Mouse (Mus musculus) lung, embryonic 15.5 days (tissue): ENCODE measurements around the gene Smim24. TPM values are rescaled to one million over a fixed set of nuclear protein-coding genes. Genes with fewer than 3 reads are reported as not detected.

Experiments
- ATAC-seq: fragments of 200-750 bp; cut with Nextera tagmentation; 2 replicates; pipeline ENCODE4 v1.8.0; 2017; ENCODE audit warnings: moderate number of reproducible peaks, borderline replicate concordance; ENCODE audit not compliant: low FRiP score, low TSS enrichment; ENCODE audit errors: extremely low read depth
- H3K27ac ChIP-seq: fragments of 300-500 bp; sonication (generic); 2 replicates; pipeline ENCODE4 v1.5.1; 2015; ENCODE audit warnings: moderate library complexity, mild to moderate bottlenecking, inconsistent platforms
- H3K27me3 ChIP-seq: fragments of 300-500 bp; sonication (generic); 2 replicates; pipeline ENCODE4 v1.6.1; 2015; ENCODE audit warnings: inconsistent platforms
- H3K36me3 ChIP-seq: fragments of 300-500 bp; sonication (generic); 2 replicates; pipeline ENCODE4 v1.6.1; 2015; ENCODE audit warnings: inconsistent platforms
- H3K4me1 ChIP-seq: fragments of 300-500 bp; sonication (generic); 2 replicates; pipeline ENCODE4 v1.6.1; 2015; ENCODE audit warnings: inconsistent platforms
- H3K4me2 ChIP-seq: fragments of 300-500 bp; sonication (generic); 2 replicates; pipeline ENCODE4 v1.6.1; 2015; ENCODE audit warnings: inconsistent platforms, mild to moderate bottlenecking, moderate library complexity
- H3K4me3 ChIP-seq: fragments of 300-500 bp; sonication (generic); 2 replicates; pipeline ENCODE4 v1.5.1; 2015; ENCODE audit warnings: mild to moderate bottlenecking, inconsistent platforms
- H3K9ac ChIP-seq: fragments of 300-500 bp; sonication (generic); 2 replicates; pipeline ENCODE4 v1.6.1; 2015; ENCODE audit warnings: inconsistent platforms
- H3K9me3 ChIP-seq: fragments of 300-500 bp; sonication (generic); 2 replicates; pipeline ENCODE4 v1.6.1; 2016; ENCODE audit warnings: inconsistent platforms
- WGBS: fragments of 180-500 bp; shearing (Covaris S2); methylation state at CpG from one replicate; pipeline ENCODE4 v1.1.7; 2015; 5-methylcytosine and 5-hydroxymethylcytosine counted together
- polyA plus RNA-seq: library from polyadenylated mRNA; unstranded; fragments of >200 nt; fragmentation: Nextera tagmentation; extraction: Ambion mirVana; gene quantifications from 2 replicates; pipeline ENCODE4 v1.2.1, GENCODE M21; 2015

The Smim24 gene
- polyA plus RNA-seq, 1 experiment from 2014 or later, result 4.4 TPM

- H3K4me3 ChIP-seq, result peak overlapping the region; percentile 87
- WGBS, result 53% methylated on average over 12 of the region's 12 CpGs
- H3K4me1 ChIP-seq, result peaks cover 43% of the 10 kb centered on the region
- H3K4me2 ChIP-seq, result peak overlapping the region; percentile 99
- H3K36me3 ChIP-seq, result no peaks in the 10 kb centered on the region; the same call in 1 of the 2 replicates
- H3K9me3 ChIP-seq, result no peaks in the 10 kb centered on the region
- ATAC-seq, result no peak
- H3K27me3 ChIP-seq, result no peaks in the 10 kb centered on the region
- H3K27ac ChIP-seq, result peak overlapping the region; percentile 6; the same call in 1 of the 2 replicates
- H3K9ac ChIP-seq, result peak overlapping the region; percentile 77; the same call in 1 of the 2 replicates
These were observed 36.4 kb upstream of the Smim24 start for GRCm38 (mm10) chr10:81356352-81356990.

- Histone ChIP-seq H3K4me1 (peaks cover 50% of the 10 kb centered on the region), H3K4me3 (peak within 1 kb of the TSS; percentile 87), H3K9ac (peak within 1 kb of the TSS; percentile 77), H3K27ac (peak within 1 kb of the TSS; percentile 73), H3K4me2 (peak within 1 kb of the TSS; percentile 99), H3K9me3 (no peaks in the 10 kb centered on the region), H3K36me3 (no peaks in the 10 kb centered on the region; the same call in 1 of the 2 replicates), H3K27me3 (no peaks in the 10 kb centered on the region)
- ATAC-seq, result peak; percentile 84
- 2% methylated on average over 79 of the region's 79 CpGs for WGBS
These were observed 35.6 kb upstream of the Smim24 start, which contains the start of gene Mfsd12 for GRCm38 (mm10) chr10:81356991-81357844. Gene Mfsd12, plus strand, starts transcription at chr10:81357491.

DNA sequence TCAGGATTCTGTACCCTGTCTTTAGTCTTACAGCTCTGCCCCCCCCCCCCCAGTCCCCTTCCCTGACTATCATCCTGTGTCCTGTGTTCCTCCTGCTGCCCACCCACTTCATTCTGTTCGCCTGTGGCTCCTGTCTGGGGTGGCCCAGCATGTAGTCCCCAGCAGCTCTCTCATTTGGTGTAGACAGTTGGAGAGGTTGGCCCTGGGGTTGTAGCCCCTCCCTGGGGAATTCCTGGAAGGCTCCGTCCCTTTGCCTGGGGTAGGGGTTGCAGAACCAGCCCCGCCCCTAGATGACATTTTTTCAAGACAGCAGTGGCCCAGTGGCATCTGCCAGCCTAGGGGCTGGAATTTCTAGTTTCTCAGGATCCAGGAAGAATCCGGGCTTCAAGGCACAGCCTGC is 34.6 kb upstream of the Smim24 start:
- Histone ChIP-seq H3K4me1 (peaks cover 59% of the 10 kb centered on the region), H3K27me3 (no peaks in the 10 kb centered on the region; the same call in 1 of the 2 replicates), H3K27ac (peak overlapping the region; percentile 73), H3K36me3 (no peaks in the 10 kb centered on the region; the same call in 1 of the 2 replicates), H3K4me3 (peak overlapping the region; percentile 87), H3K9ac (peak overlapping the region; percentile 77), H3K9me3 (no peaks in the 10 kb centered on the region), H3K4me2 (peak overlapping the region; percentile 99)
- ATAC-seq, result no peak
- WGBS, result 22% methylated on average over 4 of the region's 4 CpGs

GRCm38 (mm10) chr10:81358841-81359240 is 34.0 kb upstream of the Smim24 start:
- Histone ChIP-seq H3K36me3 (no peaks in the 10 kb centered on the region; the same call in 1 of the 2 replicates), H3K9ac (no peak overlapping the region; the same call in 1 of the 2 replicates), H3K4me1 (peaks cover 66% of the 10 kb centered on the region), H3K27me3 (peaks cover 5% of the 10 kb centered on the region; the same call in 1 of the 2 replicates), H3K27ac (peak overlapping the region; percentile 73), H3K4me3 (peak overlapping the region; percentile 87), H3K4me2 (peak overlapping the region; percentile 99), H3K9me3 (no peaks in the 10 kb centered on the region)
- WGBS, result 66% methylated on average over 1 of the region's 1 CpGs
- no peak for ATAC-seq

DNA sequence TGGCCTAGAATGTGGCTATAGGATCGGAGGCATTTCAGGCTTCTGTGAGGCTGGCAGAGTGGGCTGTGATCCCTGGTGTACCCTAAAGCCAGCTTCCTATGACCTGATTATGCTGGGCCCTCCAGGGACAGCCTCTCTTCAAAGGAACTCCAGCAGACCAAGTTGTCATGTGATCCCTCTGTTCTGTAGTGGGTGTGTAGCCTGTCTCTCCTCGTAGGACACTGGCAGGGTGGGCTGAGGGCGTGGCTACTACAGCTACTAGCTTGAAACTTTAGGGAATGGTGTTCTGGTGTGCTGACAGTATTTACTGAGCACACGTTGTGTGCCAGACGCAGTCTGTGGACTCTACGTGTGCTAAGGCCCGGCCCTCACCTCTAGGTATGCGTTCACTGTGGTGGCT is 32.1 kb upstream of the Smim24 start:
- peaks cover 85% of the 10 kb centered on the region for H3K4me1 ChIP-seq
- no peaks in the 10 kb centered on the region for H3K9me3 ChIP-seq
- no peak overlapping the region for H3K4me3 ChIP-seq
- ATAC-seq, result no peak
- H3K36me3 ChIP-seq, result no peaks in the 10 kb centered on the region; the same call in 1 of the 2 replicates
- peak overlapping the region; percentile 3; the same call in 1 of the 2 replicates for H3K4me2 ChIP-seq
- peak overlapping the region; percentile 35 for H3K27ac ChIP-seq
- H3K9ac ChIP-seq, result 0 out of 2 replicates have a peak overlapping the region, but pooled peaks have one; percentile 3
- peaks cover 6% of the 10 kb centered on the region; the same call in 1 of the 2 replicates for H3K27me3 ChIP-seq
- WGBS, result 61% methylated on average over 8 of the region's 8 CpGs

DNA sequence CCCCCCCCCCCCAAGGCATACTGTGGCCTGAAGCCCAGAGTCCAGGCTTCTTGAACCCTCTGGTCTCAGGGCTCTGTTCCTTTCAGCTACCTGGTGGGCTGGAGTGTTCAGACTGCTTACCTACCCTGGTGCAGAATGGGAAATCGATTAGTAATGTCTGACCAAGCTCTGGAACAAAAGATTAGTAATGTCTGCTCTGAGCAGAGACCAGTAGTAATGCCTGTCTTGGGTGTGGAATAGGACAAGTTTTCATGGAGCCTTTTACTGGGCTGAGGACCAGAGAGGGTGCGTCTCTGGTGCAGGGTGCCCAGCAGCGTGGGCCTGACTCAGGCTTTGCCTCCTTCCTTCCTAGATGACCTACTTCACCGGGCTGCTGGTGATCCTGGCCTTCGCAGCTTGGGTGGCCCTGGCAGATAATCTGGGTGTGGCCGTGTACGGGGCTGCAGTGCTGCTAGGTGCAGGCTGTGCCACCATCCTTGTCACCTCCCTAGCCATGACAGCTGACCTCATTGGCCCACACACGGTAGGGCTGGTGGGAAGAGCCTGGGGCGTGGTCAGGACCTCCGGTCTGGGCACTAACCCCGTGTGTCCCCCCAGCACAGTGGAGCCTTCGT is 30.4 kb upstream of the Smim24 start:
- WGBS, result 46% methylated on average over 12 of the region's 12 CpGs
- Histone ChIP-seq H3K9me3 (no peaks in the 10 kb centered on the region), H3K27me3 (peaks cover 6% of the 10 kb centered on the region; the same call in 1 of the 2 replicates), H3K4me3 (peak overlapping the region; percentile 2; the same call in 1 of the 2 replicates), H3K4me1 (peaks cover 77% of the 10 kb centered on the region), H3K27ac (peak overlapping the region; percentile 88), H3K9ac (0 out of 2 replicates have a peak overlapping the region, but pooled peaks have one; percentile 3), H3K4me2 (peak overlapping the region; percentile 59), H3K36me3 (peaks cover 11% of the 10 kb centered on the region)
- ATAC-seq, result peak; percentile 20; the same call in 1 of the 2 replicates

GRCm38 (mm10) chr10:81363436-81364346 is 29.2 kb upstream of the Smim24 start:
- Histone ChIP-seq H3K9me3 (no peaks in the 10 kb centered on the region), H3K4me3 (peak overlapping the region; percentile 28), H3K4me2 (peak overlapping the region; percentile 59), H3K9ac (peak overlapping the region; percentile 12; the same call in 1 of the 2 replicates), H3K27ac (peak overlapping the region; percentile 88), H3K27me3 (peaks cover 6% of the 10 kb centered on the region; the same call in 1 of the 2 replicates), H3K36me3 (peaks cover 24% of the 10 kb centered on the region), H3K4me1 (peaks cover 66% of the 10 kb centered on the region)
- 8% methylated on average over 54 of the region's 54 CpGs for WGBS
- no peak for ATAC-seq

- Histone ChIP-seq H3K4me1 (peaks cover 58% of the 10 kb centered on the region), H3K9me3 (no peaks in the 10 kb centered on the region), H3K9ac (peak overlapping the region; percentile 15; the same call in 1 of the 2 replicates), H3K4me2 (peak overlapping the region; percentile 59), H3K27me3 (peaks cover 6% of the 10 kb centered on the region; the same call in 1 of the 2 replicates), H3K27ac (0 out of 2 replicates have a peak overlapping the region, but pooled peaks have one; percentile 12), H3K4me3 (peak overlapping the region; percentile 28), H3K36me3 (peaks cover 33% of the 10 kb centered on the region)
- 0 out of 2 replicates have a peak, but pooled peaks have one; percentile 7 for ATAC-seq
- 7% methylated on average over 28 of the region's 28 CpGs for WGBS
These were observed 28.2 kb upstream of the Smim24 start for GRCm38 (mm10) chr10:81364666-81365065.

DNA sequence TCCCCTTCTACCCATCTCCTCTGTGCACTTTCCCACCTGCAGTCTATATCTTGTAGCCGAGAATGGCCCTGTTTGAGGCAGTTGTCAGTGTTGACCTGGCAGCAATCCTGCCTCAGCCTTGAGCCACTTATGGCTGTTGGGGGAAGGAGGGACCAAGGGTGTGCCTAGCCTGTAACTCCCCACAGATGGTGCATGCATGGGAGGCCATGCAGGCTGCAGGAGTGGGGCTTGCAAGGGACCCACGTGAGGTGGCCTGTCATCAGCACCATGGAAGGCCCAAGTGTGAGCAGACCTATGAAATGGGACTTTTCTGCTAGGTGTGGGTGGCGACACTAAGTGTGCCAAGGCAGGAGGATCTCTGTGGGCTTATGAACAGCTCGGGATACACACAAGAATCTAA is 27.8 kb upstream of the Smim24 start:
- H3K9ac ChIP-seq, result no peak overlapping the region

More for the DNA sequence above, 27.8 kb upstream of the Smim24 start:
- H3K4me3 ChIP-seq, result no peak overlapping the region
- peaks cover 37% of the 10 kb centered on the region for H3K36me3 ChIP-seq
- WGBS, result 31% methylated on average over 4 of the region's 4 CpGs
- no peaks in the 10 kb centered on the region for H3K9me3 ChIP-seq
- no peak for ATAC-seq
- peaks cover 6% of the 10 kb centered on the region; the same call in 1 of the 2 replicates for H3K27me3 ChIP-seq
- H3K4me1 ChIP-seq, result peaks cover 54% of the 10 kb centered on the region
- H3K27ac ChIP-seq, result 0 out of 2 replicates have a peak overlapping the region, but pooled peaks have one; percentile 12
- H3K4me2 ChIP-seq, result 0 out of 2 replicates have a peak overlapping the region, but pooled peaks have one; percentile 59
